Mouse (Mus musculus) frontal cortex, adult 2 months (tissue): ENCODE results near the gene Cracr2b. TPM values are rescaled to one million over a fixed set of nuclear protein-coding genes. Genes with fewer than 3 reads are reported as not detected.
"Not testable (repeated sequence)": the region's sequence is repeated elsewhere in the genome, so short reads cannot be mapped to it uniquely, and the experiment has no call there.

Experiments
- DNase-seq, 2 experiments: peaks; one replicate each; pipeline ENCODE4 v3.0.0; 2022; ENCODE audit warnings: low spot score in 1 of 2; ENCODE audit errors: extremely low spot score in 1 of 2
- polyA plus RNA-seq: library from polyadenylated mRNA; depleted of rRNA; stranded (reverse); fragments of >200 nt; gene quantifications from 2 replicates; pipeline ENCODE4 v1.2.3, GENCODE M21; 2012

Cracr2b gene
- polyA plus RNA-seq, 1 experiment = 8.7 TPM

DNA sequence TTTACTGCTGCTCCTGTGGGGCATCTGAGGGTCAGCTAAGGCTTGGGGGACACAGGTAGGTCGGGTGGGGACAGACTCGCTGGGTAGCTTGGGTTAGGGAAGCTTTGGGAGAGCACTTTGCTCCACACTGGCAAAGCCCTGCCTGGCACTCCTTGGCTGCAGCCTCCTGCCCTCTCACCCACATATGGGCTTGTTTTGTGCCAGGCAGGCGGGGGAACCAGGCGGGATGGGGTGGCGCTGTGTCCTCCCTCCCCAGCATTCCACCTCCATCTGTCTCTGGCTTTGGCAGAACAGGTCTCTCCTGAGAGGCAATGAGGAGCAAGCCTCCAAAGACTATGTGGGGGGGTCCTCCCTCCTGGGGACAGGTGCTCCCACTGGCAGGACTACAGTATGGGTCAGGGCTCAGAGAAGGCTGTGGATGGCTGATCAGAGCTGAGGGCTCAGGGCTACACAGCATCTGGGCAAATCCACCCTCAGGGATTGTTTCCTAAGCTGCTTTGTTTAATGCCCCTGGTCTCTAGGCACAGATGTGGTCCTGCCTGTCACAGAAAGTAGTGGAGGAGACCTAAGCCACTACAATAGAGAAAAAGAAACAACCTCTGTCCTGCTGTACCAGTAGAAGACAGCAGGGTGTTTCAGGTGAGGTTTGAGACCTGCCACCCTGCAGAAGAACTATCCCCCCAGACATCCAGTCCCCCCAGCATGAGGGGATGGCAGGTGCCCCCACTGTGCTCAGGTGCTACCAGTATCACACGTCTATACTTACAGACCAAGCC lies 28.0 kb upstream of the Cracr2b start:
- DNase-seq = no peak

DNA sequence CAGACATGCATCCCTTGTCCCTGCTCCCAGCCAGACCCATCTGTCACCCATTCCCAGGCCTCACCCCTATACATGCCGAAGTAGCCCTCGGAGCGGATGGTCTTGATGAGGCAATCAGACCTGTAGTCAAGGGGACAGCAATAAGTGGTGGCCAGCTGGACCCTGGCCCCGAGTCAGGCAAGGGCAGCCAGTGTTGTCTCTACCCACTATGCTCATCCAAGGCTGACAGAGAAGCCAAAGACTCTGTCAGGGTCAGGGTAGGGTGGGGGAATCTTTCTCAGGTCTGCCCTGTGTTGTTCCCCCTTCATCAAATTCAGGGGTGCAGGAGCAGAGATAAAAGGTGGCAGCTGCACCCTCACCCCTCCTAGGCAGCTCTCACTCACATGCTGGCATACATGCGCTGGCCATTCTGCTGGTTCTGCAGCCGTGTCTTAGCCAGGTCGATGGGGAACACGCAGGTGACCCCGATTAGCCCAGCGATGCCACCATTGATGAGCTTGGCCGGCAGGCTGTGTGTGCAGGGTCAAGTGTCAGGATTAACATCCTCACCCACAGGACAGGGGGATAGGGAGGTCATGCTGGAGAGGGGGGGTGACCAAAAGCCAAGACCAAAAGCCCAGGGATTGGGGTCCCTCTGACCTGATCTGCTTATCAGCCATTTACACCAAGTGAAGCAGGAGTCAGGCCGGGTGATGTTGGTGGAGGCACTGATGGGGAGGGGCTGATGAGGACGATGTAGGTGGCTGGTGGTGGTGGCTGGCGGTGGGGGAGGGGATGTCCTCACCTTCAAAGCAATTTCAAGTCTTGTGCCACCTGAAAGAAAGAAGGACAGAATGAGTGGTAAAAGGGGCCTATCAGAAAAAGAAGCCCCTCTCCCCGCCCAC lies 27.1 kb upstream of the Cracr2b start:
- DNase-seq = no peak

DNA sequence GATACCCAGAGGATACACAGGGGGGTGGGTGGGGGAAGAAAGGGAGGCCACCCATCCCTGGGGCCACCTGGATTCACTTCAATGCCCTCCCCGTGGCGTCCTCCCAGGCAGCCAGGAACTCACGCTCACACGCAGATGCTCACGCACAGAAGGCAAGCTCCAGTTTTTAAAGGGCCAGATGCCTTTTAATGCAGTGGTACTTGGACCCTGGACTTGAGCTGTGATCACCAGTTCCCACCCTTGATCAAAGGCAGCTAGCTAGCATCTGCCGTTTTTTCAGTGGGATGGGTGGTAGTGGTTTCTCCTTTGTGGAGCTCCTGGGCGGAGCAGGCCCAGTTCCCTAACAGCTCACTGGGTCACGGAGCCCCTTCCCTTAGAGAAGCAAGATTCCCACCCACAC lies 26.4 kb upstream of the Cracr2b start:
- DNase-seq = peak in 1 of 2 experiments; percentile 80

DNA sequence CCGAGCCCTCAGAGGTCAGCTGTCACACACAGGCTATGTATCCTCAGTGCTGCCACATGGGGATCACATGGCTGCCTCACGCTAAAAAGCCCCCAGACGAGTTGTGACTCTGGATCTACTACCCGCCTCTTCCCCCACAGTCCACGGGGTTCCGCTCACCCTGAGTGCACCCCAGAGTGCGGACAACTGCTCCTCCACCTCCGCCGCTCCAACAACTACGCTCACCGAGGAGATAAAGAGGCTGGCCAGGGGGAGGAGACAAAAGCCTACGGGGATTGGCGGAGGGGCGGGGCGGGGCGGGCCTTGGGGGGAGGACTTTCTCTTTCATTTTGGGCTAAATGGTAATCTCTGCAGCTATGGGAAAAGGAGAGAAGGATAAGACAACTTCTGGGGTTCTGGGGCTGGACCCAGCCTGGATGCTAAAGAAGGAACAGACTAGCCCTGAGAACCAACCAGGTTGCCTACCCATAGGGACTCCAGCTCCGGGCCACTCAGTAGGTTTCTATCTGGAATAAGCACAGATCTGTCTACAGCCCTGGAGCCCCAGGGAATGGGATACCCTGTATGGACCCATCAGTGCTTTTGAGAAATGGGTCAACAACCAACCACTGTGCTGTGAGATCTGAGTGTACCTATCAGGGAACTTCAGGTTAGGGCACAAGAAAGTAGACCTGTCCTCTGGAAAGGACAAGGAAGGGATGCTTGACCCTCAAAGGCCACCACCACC lies 25.6 kb upstream of the Cracr2b start:
- DNase-seq = peak in 1 of 2 experiments; percentile 65

DNA sequence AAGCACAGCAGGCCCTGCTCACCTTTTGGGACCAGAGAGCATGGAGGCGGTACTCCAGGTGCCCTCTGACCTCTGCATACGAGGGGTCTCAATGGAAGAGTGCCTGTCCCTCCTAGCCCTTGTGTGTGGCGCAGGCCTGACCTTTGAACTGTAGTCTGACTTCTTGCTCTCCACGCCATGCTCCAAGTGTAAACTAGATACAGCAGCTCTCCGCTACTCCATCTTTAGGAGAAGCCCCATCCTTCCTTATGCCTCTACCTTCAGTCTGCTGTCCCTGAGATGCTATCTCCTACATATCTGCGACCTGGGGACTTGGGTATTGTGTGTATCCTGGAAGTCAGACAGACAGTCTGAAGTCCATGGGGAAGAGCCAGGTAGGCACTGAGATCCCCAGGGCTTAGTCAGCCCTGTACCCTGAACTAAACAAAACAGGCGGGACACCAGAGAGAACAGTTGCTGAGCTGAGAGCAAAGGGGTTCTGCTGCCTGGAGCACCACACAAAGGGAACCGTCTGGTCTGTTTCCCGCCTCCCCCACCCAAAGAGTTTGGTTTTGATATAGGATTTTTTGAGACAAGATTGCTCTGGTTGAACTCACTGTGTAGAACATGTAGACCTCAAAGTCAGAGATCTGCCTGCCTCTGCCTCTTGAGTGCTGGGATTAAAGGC lies 24.9 kb upstream of the Cracr2b start:
- no peak for DNase-seq

DNA sequence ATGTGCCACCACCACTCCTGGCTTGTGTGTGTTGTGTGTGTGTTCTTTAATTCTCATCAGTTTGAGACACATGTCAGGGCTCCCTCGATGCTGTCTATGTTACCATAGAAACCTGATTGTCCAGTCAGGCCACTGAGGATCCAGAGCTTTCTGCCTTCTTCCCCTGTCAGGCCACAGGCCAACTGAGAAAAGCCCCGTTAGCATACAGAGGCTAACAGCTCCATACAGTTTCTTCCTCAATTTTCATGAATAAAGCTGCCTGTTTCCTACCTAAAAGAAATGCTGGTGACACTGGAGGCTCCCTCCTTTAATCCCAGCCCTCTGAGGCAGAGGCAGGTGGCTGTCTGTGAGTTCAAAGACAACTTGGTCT lies 24.4 kb upstream of the Cracr2b start:
- no peak for DNase-seq

DNA sequence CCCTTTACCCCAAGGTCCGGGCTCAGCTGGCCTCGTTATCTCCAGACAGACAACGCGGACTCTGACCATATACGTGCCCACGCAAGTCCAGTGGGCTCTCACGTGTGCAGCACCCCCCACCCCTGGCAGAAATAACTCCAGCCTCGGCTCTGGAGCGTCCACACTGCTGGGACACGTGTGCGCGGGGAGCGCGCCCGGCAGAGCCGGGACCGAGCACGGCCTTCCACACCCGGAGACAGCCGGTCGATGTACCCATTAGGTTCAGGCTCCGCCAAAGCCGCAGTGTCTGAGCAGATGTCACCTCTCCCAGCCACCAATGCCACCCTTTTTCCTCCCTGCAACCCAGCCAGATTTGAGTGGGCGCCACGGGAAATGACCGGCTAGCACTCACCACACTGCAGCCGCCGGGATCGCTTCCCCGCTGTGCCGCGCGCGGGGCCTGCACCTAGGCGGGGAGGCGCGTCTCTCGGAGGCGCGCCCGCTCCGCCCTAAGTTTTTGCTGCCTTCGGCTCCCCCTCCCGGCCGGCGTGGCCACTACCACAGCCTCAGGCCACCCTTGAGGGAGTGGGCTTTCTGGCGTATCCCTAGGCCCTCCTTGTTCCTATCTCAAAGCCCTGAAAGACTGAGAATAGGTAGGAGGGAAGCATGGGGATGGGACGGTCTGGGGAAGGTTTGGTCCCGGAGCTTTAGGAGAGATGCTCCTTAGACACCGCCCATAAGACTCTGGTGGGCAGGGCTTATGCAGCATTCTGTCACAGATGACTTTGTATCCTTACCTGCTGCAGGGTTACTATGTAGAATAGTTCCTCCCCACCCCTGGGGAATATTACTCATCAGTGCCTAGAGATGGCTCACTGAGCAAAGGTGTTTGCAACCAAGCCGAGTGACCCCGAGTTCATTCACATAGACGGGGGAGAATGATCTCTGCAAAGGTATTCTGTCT lies 23.4 kb upstream of the Cracr2b start, which contains the start of gene Slc25a22:
Slc25a22 (minus strand) TSS at position 715 of the 943 bp plus-strand sequence.
- peak in 1 of 2 experiments; percentile 81 for DNase-seq

DNA sequence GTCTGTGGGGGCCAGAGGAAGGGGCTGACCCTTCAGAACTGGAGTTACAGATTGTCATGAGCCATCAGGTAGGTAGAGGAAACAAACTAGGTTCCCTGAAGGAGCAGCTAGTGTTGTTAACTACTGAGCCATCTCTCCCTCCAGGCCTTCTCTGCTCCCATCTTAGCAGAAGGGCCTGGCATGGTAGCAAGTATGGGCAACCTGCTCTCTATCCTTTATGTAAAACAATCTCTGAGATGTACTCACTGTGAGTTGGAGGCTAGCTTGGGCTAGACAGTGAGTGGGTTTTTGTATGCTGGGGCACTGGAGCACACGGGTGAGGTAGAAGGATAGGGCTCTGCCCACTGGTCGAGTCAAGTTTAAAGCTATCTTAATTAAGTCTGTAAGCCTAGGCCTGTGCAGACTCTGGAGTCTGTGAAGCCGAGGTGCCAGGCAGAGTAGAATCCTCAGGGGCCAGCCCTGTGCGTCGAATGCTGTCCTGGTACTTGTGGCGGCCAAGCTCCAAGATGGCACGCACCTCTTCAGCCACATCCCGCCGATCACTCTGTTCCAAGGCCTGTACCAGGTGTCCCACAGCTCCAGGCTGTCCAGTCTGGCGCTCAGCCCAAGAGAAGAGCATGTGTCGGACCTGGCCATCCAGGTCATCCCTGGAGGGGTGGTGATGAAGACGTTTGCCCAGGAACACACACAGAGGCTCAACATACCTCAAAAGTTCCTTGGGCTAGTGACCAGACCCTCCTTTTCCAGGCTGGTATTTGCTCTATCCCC lies 22.5 kb upstream of the Cracr2b start:
- DNase-seq = no peak

DNA sequence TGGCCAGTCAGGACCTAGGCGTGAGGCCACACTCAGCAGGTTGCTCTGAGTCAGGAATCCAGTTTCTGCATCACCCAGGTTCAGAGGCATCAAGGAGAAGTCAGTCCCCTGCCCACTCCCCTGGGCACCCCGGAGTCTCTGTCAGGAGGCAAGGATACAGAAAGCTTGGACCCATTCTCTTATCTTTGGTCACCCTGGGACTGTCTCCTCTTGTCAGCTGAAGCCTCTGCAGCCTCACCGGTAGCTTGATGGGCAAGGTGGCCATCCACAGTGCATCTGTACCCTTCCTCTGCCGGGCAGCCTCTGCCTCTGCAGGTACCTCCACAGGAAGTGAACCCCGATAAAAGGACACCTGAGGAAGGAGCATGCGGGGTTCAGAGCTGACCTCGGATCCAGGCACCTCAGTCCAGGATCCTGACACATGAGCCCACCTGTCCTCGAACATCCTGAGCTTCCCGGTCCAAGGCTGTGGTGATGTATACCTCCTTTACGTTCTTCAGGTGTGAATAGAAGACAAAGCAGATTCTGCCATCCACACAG lies 21.7 kb upstream of the Cracr2b start:
- no peak for DNase-seq

DNA sequence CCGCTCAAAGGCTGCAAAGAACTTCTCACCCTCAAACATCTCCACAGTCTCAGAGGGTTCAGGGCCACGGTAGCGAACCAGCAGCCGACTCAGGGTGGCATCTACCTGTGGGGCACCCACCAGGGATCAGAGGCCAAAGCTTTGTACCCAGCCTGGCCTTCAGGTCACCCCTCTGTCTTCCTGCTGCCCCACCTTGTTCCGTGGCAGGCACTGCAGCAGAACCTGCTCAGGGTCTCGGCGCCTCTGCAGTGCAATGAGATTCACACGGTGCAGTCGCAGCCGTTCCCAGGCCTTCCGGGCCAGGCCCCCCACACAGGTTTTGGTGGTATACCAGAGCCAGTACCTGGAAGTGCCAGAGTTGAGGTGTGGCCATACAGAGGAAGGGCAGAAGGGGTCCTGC lies 21.1 kb upstream of the Cracr2b start:
- no peak for DNase-seq

DNA sequence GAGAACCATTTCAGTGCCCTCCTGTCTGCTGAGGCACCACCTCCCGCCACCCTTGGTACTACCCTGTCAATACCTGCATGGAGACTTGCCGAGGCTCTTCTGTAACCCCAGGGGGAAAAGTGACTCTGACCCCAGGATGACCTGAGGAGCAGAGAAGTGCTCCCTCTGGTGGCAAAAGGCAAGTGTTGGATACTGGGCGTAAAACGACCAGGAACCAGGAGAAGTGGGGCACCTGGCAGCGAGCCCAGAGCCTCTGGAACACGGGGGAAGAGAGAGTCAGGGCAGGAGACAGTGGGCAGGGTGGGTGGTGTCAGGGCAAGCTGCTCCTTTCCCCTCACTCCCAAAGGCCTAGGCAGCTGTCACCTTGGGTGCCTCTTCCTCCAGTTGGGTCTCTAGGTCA lies 20.3 kb upstream of the Cracr2b start:
- DNase-seq = peak in 1 of 2 experiments; percentile 63

DNA sequence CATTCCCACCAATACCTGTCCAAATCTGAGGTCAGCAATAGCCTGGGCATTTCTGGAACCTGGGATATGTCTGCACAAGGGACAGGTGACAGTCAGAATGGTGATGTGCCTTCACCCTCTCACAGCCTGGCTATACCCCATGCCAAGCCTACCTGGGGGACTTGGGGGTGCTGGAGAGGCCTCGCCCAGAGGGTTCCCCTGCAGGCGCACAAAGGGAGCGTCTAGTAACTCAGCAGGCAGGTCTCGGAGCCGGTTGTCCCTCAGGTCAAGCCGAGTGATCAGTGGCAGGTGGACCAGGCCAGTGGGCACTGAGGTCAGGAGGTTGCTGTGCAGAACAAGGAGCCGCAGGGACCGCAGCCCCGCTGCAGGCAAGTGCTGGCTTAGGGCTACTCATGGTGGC lies 19.4 kb upstream of the Cracr2b start:
- no peak for DNase-seq

DNA sequence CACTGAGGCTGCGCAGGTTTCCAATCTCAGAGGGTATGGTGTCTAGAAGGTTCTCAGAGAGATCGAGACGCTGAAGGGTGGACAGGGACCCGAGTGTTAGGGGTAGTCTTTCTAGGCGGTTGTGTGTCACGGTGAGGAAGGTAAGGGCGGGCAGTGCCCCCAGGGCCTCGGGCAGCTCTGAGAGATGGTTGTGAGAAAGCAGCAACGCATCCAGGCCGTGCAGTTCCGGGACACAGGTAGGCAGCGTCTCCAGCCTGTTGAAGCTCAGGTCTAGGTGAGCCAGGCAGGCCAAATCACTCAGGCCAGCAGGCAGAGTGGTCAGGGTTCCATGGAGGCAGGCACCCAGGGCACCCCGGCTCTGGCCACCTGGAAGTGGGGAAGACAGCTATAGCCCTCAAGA lies 18.7 kb upstream of the Cracr2b start:
- DNase-seq = no peak

DNA sequence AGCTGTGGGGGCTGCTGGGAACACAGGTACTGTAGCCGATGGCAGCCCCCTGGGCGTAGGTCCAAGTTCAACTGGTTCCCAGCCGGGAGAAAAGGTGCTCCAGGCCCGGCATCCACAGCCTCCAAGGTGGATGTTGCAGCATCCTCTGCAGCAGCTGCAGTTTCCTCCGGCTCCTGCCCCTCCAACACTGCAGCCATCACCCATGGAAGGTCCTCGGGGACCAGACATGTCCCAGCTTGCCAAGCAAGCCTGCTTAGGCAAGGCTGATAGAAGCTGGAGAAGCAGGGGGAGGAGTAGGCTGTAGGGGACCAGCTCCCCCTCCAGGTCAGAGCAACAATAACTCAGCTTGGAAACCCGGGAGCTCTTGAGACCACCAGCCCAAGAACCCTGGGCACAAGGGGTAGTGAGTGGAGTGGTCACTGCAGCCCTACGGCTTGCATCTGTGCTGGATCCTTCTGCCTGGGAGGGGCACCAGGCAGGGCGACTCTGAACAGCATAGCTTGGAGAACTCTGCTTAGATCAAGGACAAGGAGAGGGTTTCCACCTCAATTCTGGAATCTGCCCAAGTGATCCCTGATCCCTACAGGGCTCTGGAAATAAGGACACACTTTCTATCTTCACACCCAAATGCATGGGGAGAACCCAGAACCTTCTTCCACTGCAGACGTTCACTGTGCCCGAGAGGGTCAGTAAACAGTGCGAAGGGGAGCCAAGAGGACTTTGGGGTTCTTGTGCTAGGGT lies 17.6 kb upstream of the Cracr2b start:
- DNase-seq = no peak

DNA sequence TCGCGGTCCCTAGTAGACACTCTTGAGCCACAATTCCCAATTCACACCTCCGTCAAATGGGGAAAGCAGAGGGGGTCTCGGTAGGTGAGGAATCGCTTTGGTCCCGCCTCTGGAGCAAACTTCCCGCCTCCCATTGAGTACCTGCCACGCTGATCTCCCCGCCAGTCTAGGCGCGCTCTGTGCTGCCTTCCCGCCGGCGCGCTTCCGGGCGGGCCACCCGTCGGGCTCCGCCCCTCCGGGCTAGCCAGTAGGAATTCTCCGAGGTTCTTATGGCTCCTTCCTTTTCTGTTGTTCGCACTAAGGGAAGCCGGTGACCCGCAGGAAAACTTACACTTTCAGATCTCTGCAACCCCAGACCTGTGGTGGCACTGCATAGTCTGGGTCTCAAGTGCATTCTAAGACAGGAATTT lies 17.1 kb upstream of the Cracr2b start, which contains the start of gene Pidd1:
Pidd1 (minus strand) TSS at position 198 of the 410 bp plus-strand sequence.
- DNase-seq = no peak

DNA sequence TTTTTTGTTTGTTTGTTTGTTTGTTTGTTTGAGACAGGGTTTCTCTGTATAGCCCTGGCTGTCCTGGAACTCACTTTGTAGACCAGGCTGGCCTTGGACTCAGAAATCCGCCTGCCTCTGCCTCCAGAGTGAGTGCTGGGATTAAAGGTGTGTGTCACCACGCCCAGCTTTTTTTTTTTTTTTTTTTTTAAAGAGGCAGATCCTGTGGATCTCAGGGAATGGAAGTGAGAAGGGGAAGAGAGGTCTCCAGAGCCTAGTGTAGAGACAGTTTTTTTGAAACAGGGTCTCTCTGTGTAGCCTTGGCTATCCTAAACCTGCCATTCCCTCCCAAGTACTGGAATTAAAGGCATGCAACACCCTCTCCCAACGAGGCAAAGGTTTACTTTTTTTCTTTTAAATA lies 14.5 kb upstream of the Cracr2b start:
- not testable (repeated sequence) for DNase-seq

DNA sequence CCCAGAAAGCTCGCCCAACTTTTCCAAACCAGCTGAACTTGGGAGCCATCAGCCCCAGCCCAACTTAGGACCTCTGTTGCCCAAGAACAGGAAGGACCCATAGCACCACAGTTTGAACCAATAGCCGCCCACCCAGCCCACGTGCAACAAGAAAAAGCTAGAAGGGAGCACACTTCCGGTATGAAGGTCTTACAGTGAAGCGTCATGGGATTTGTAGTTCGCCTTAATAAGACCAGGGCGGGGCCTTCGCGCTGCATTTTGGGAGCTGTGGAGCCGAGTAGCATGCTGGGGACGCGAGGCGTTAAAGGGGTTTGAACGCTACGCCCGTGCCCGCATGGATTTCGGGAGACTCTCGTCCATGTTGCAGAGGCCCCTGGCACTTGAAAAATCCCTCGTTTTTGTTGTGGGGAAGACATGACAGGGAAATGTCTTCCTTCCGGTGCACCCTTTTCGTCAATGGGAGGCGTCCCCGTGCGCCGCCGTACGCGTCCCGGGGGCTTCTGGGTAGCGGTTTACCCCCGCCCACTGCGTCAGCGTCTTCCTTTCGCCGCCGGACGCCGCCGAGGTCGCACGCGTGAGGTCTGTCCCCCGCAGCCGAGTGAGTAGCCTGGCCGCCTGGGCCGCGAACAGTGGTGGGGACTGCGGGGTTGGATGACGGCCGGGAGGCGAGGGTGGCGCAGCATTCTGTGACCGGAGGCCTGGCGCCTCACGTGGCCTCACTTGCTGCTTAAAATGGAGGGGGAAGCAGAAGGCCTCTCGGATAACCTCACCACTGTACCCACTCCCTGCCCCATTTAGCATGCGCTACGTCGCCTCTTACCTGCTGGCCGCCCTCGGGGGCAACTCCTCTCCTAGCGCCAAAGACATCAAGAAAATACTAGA lies 13.5 kb upstream of the Cracr2b start, which contains the start of gene Rplp2:
Rplp2 (plus strand) TSS at position 261 of the 882 bp plus-strand sequence.
- DNase-seq = peak; percentile 91 to 96
